Mouse (Mus musculus) bone marrow macrophage, adult 2 months (primary cell): ENCODE measurements around the gene Slc25a36.

ENCODE experiments used
- CTCF ChIP-seq: IDR thresholded peaks from 2 replicates; pipeline ENCODE4 v1.5.1; 2012; ENCODE audit warnings: low read depth, mild to moderate bottlenecking, low read length, moderate library complexity
- POLR2A ChIP-seq: IDR thresholded peaks from 2 replicates; pipeline ENCODE4 v1.6.1; 2012; ENCODE audit warnings: mild to moderate bottlenecking, low read depth, low read length, borderline replicate concordance

- no peak for TF ChIP-seq CTCF
- no peak for TF ChIP-seq POLR2A
Measured at GRCm38 (mm10) chr9:97143416-97143815, 32.5 kb upstream of the Slc25a36 start.
